Mouse (Mus musculus): ENCODE measurements around the gene Trim40.
"Not testable (repeated sequence)": the region's sequence is repeated elsewhere in the genome, so short reads cannot be mapped to it uniquely, and the experiment has no call there.

The Trim40 gene

DNA sequence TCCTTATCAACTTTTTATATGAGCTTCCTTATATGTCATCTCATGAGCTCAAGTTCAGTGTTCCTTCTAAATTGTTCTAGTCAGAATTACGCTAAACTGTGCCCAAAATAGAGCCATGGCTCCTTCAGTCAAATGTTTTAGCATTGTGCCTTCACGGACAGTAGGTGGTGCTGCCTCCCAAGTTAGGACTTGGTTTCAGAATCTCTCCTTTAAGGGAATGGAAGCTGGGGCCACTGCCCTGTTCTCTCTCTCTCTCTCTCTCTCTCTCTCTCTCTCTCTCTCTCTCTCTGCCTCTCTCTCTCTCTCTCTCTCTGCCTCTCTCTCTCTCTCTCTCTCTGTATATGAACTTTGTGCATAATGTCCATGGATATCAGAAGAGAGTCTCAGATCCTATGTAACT lies 2.4 kb upstream of the Trim40 start:
- DNase-seq (ENCODE audit: low spot score) = no peak

DNA sequence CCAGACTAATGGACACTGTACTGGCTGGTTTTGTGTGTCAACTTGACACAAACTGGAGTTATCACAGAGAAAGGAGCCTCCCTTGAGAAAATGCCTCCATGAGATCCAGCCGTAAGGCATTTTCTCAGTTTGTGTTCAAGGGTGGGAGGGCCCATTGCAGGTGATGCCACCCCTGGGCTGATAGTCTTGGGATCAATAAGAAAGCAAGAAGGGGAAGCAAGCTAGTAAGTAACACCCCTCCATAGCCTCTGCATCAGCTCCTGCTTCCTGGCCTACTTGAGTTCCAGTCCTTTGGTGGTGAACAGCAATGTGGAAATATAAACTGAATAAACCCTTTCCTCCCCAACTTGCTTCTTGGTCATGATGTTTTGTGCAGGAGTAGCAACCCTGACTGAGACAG lies 1.6 kb upstream of the Trim40 start:
- DNase-seq (ENCODE audit: low spot score) = not testable (repeated sequence)

DNA sequence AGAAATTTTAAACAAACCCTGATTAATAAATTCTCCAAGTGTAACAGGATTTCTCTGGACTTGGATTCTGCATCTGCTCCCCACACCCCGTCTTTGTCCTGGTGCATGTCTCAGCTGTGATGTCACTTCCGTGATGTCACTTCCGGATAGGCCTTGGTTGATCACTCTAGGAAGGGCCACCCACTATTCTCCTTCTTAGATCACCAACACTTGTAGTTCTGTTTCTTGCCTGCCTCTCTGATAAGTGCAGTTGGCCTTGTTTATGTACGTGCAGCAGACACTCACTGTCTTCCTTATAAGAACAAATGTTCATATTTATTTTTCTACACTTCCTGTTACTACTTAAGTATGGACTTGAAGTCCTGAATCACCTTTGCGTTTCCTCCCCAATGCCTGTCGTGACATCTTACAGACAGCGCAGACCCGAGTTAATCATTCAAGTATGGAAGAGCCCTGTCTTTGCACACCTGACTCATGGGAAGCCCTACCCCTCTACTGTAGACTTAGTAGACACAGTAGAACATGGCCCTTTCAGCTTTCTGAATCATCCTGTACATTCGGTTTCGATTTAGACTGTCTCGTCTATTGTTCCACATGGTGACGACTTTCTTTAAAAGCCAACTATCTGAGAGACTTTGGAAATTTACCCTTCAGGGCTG lies 4.7 kb downstream of the Trim40 start:
- DNase-seq (ENCODE audit: low spot score) = no peak

DNA sequence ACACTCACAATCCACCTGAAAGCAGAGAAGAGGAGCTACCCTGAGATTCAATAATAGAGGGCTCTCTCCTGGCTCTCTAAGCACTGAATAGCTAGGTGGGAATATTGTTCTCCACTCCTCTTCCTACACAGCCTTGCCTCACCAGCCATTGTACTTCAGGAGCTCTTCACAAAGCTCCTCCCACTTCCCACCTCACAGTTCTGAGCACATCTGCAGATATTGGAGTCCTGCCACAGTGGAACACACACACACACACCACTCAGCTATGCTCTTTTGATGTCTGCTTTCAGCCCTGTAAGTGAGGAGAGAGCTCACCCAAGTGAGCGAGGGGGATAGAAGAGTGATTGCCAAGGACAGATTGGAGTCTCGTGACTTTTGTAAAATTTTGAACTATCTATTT lies 6.6 kb downstream of the Trim40 start:
- no peak for DNase-seq (ENCODE audit: low spot score)

DNA sequence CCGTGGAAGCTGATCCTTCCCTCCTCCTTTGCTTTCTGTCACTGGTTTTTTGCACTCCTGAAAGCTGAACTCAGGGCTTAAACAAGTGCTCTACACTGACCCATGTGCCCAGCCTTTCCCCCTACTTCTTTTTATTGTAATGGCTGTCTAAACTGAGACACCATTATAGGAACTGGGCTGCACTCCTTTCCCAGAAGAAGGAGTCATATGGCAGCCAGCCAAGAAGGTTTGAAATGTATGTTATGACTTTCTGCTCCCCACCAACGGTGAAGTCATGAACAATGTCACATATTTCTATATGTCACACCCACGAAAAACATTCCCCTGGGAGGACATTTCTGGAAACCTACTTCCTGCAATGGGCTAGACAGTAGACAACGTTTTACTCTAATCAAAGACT lies 15.3 kb downstream of the Trim40 start:
- DNase-seq (ENCODE audit: low spot score) = no peak

DNA sequence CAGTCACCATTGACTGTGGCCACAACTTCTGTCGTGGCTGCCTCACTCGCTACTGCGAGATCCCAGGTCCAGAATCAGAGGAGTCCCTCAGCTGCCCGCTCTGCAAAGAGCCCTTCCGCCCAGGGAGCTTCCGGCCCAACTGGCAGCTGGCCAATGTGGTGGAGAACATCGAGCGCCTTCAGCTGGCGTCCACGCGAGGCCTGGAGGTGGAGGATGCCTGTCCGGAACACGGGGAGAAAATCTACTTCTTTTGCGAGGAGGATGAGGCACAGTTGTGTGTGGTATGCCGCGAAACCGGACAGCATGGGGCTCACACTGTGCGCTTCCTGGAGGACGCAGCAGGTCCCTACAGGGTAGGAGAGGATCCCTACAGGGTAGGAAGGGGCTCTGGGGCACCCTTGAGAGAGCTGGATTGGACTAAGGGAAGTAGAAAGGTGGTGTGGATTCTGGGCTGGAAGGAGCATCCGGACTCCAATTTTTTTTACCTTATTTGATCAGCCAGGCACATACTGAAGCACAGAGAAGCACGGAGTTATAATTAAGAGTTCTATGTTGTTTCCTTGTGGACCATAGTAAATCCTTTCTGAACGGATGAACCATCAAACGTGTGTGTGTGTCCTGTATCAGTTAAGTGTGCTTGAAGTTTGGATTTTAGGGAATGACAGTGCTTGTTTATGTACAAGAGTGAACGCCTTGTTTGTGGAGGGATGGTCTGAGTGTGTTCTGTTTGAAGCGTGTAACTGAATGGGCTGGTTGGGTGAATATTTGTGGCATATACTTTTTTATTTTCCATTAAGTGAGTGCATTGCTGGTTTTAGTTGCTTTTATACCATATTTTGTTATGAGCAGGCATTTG lies 19.7 kb downstream of the Trim40 start:
- no peak for DNase-seq (ENCODE audit: low spot score)

DNA sequence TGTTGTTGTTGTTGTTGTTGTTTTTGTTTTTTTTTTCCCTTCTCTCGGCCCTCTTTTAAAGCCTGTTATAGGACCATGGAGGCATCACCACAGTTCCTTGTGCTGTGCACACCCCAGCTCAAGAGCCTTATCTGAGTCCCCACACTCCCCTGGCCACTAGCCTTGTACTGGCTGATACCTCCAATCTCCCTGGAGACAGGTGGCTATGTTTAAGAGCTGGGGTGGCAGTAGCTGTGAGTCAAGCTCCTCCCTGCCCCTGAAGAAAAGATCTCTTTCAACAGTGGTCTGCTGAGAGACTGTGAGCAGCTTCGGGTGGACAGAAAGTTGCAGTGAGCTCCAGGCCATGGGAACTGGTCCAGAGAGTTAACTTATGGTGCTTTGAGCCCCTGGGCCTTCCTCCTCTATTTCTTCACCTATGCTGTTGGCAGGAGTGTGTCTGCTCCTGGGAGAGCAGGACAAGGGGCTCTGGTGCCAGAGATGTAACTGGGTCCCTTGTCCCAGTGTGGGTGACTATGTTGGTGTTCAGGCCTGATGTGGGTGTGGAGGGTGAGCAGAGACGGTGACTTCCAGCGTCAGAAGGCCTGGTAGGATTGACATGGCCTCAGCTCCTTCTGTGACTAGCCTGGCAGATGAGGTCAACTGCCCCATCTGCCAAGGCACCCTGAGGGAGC lies 20.5 kb downstream of the Trim40 start, which contains the start of gene Trim10:
TSS of gene Trim10 (plus strand) at position 291 of the 671 bp plus-strand sequence.
- no peak for DNase-seq (ENCODE audit: low spot score)

DNA sequence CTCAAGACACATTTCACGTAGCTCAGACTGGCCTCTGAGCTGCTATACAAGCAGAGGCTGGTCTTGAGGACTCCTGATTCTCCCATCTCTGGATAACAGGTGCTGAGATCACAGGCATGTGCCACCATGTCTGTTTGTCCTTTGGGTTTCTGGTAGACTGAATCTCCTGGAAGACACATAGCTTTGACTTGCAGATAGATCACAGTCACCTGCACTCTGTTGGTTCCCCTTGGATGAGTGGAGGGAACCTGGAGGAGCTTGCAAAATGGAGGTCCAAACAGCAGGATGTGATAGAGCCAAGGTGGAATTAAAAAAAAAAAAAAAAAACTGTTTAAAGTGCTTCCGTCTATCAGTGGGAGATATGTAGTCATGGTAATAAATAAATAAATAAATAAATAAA lies 21.1 kb downstream of the Trim40 start:
- DNase-seq (ENCODE audit: low spot score) = no peak

DNA sequence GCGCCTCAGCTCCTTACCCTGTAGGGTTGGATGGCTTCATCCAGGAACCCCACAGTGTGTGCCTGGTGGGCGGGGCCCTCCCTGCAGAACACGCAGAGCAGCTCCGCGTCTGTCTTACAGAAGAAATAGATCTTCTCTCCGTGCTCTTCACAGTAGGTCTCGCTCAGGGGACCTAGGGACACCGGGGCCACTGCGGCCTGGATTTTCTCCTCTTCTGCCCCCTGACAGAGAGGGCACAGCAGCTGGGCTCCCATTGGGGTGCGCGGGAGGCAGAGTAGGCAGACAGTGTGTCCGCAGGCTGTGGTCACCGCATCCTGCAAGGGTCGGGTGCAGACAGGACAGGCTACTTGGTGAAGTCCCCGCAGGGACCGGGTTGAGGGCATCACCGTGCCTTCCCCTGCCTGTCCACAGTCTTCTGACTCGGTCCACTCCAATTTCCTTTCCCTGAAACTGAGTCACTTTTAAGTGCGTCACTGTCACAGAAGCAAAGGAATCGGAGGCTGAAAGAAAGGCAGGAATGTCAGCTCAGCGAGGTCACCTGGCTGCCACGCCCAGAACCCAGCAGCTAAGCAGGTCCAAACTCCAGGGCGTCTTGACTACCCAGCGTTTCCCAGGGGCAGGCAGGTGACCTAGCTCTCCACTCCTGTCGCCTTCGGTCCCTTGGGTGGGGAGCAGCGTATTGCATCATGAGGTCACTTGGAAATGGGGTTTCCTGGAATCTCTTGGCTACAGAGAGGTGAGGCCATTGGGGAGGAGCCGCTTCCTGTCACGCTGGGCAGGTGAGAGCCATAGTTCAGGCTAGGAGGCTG lies 23.0 kb downstream of the Trim40 start, which contains the start of gene Trim15:
TSS of gene Trim15 (minus strand) at position 492 of the 809 bp plus-strand sequence.
- no peak for DNase-seq (ENCODE audit: low spot score)

DNA sequence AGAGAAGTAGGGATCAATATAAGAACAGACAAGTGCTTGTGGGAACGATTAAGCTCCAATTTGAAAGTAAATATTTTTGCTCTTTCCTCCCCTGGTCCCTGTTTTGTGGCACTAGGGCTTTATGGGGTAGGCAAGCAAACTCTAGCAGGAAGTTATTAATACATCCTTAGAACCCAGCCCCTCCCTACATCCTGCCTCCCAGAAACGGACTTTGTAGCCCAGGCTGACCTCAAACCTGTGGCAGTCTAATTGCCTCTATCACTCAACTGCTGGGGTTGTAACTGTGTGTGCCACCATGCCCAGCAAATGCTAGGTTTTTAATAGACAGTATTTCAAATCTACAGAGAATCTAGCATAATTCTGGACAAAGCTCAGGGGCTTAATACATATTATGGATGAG lies 28.2 kb downstream of the Trim40 start:
- DNase-seq (ENCODE audit: low spot score) = no peak

DNA sequence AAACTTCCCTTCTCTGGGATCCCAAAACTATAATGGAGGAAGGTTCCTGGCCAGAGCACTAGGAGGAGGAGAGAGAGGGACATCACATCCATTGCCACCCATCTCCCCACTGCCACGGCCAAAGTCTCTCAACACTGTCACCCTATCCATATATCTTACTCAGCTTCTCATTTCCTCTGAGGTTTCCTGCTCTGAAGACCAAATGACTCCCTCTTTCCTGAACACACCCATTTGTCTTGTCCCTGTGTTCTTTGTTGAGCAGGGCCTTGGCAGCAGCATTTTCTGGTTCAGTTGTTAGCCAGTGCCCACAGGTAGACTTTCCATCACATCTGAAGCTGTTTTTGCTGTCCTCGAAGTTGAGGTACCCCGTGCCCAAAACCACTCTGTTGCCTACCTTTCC lies 31.7 kb downstream of the Trim40 start:
- DNase-seq (ENCODE audit: low spot score) = no peak

DNA sequence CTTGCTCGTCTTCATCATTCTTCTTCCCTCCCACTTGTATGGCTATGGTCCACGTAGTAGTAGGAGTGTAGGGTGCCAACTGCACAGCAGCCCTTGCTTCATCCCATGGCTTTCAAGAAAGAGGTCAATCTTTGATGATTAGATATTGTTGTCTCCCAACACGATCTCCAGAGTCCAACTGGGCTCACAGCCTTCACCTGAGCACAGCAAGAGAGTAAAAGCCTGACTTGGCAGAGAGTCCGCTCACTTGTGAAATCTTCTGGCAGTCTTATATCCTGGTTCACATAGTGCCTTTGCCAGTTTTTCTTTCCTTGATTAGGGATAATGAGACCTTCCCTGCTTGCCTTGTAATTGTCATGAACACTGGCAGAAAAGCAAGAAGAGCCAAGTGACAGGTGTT lies 33.7 kb downstream of the Trim40 start:
- DNase-seq (ENCODE audit: low spot score) = no peak

DNA sequence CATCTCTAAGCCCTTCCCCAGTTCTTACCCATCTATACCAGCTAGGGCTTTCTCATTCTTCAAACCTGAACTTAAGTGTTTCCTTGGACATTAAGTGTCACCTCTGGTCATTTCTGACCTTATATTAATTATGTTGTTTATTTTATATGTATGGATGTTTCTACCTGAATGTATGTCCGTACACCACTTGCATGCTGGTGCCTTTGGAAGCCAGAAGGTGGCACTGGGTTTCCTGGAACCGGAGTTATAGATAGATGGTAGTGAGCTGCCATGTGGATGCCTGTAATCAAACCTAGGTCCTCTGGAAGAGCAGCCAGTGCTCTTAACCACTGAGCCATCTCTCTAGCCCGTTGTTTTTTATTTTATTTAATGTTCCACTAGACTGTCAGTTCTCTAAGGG lies 34.4 kb downstream of the Trim40 start:
- DNase-seq (ENCODE audit: low spot score) = no peak

DNA sequence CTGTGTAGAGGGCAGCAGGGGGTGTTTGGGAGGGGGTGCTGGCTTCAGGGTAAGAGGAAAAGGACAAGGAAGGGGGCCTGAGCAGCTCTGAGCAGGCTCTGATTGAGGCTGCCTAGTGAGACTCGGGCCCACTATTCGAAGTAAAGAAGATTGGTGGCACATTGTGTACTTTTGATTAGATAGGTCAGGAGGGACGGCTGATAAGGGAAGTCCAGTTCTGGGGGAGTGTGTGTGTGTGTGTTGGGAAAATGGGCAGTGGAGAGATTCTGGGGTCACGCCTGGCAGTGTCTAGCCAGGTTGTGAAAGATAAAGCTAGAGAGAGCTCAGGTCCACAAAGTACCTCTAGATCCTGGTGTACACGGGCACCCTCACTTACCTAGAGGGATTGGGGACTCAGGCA lies 38.3 kb downstream of the Trim40 start:
- no peak for DNase-seq (ENCODE audit: low spot score)

DNA sequence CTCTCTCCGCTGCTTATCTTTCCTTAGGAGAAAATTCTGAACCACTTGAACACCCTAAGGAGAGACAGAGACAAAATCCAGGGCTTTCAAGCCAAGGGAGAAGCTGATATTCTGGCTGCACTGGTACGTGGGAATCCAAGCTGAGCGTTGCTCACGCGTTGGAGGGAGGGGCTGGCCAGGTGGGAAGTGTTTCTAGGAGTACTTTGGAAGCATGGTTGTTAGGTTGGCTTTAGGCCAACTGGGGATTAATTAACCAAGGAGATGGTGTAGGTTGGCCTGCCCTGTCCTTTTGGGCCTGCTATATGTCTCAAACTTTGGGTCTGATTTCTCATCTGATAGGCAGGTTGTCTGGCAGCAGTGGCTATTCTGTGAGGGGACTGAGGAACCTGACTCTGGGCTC lies 38.7 kb downstream of the Trim40 start:
- no peak for DNase-seq (ENCODE audit: low spot score)

DNA sequence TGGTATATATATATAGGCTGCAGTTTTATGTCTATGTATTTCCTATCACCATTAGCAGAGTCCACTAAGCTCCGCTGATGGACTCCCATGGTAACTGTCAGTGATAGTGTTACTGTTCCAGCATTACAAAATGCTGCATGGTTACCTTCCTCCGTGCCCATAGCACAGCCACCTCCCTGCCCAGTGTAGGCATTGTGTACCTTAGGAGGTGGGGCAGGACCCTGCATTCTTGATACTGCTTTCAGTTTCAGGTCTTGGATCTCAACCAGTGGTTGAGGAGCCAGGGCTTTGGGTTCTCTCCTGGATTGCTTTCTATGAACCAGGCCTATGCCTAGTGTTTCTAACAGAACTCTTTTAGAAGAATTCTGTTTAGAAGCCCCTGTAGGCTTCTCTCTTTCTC lies 39.9 kb downstream of the Trim40 start:
- no peak for DNase-seq (ENCODE audit: low spot score)

DNA sequence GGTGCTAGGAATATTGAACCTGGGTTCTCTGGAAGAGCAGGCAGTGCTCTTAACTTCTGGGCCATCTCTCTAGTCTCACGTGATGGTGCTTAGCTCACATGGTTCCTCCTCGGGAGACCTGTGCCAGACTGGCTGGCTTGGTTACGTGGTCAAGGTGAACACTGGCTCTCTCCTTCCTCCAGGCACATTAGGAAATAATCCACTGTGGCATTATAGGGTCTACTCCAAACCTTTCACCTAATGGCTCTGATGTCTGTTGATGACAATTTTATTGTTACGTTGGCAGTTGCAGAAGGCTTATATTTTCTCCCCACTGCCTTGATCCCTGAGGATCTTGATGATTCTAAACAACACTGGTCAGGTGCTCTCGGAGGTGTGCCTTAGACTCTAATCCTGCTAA lies 41.0 kb downstream of the Trim40 start:
- no peak for DNase-seq (ENCODE audit: low spot score)

DNA sequence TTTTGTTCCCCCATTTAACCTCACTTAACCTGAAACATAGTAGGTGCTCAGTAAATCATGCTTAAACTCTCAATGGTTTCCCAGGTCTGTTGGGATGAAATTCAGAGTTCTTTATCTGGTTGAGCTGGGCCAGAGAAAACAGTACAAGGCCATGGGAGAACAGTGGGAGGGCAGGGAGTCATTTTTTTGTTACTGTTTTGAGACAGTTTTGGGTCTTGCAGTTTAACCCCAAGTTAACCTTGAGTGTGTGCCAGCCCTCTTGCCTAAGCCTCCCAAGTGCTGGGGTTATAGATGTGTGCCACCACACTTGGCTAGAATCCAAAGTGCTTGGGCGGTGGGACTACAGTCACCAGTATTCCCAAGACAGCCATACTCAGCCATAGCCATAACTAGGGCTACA lies 45.2 kb downstream of the Trim40 start:
- DNase-seq (ENCODE audit: low spot score) = no peak

DNA sequence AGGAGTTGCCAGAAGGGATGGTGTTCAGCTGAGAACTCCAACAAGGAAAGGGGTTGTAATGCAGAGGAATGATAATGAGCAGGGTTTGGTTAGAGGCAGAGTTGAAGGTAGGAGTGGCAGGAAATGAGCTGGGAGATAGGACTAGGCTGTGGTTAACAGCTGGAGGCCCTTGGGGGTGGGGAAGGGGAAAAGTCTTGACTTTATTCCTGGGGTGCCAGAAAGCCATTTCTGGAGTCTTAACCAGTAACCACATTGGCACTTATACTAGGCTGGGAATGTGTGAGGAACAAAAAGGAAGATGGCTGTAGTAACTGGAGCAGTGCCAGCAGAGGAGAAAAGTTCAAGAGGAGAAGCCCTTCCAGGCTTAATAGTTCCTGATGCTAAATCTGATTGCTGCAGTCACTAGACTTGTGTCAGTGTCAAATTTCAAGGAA lies 45.6 kb downstream of the Trim40 start:
- DNase-seq (ENCODE audit: low spot score) = no peak

DNA sequence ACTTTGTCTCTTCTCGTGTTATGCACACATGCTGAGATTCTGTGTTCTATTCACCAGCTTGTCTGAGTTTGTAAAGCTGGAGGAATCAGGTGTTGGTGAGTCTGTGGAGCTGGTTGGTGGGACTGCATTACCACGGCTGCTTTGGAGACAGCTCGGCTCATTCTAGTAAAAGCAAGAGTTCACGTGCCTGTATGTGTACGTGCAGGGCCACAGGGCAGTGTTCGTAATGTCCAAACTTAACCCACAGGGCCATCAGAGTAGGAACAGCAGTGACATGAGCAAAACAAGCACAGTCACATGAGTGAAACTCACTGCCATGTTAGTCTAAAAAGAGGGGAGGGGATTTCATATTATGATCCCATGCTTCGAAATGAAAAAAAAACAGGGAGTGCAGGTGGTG lies 46.2 kb downstream of the Trim40 start:
- no peak for DNase-seq (ENCODE audit: low spot score)

DNA sequence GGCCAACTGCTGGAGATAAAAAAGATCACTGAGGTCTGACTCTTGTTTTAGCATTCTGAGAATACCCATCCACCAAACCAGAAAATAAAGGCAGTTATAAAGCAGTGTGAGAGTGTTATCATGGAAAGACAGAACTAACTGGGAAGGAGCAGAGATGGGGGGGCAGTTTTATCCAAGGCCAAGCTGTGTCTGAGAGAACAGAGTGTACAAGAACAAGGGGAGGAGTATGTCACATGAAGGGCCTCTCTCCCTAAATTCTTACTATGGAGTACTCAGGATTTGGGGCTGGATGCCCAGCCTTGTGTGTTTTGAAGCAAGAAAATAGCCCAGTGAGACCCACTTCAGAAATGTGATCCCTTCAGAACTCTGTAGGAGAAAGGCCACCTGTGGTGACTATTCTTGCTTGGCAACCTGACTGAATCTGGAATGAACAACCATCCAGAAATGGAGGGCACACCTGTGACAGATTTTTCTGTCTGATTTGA lies 48.9 kb downstream of the Trim40 start:
- DNase-seq (ENCODE audit: low spot score) = no peak

DNA sequence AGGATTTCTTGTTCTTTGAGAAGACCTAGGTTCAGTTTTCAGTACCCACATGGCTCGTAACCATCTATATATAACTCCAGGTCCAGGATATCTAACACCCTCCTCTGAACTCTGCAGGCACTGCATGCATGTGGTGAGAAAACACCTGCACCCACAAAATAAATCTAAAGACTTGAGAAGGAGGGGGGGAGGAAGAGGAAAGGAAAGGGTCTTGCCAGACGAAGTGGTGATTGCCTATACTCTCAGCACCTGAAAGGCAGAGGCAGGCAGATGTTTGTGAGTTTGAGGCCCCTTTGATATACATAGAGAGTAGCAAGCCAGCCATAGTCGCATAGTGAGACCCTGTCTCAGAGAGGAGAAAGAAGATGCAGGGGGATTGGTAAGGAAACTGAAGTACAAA lies 50.0 kb downstream of the Trim40 start:
- DNase-seq (ENCODE audit: low spot score) = no peak
